Mouse (Mus musculus): Measurements from ENCODE around the gene Pdcl. TPM values are rescaled to one million over a fixed set of nuclear protein-coding genes. Genes with fewer than 3 reads are reported as not detected.

The Pdcl gene
- polyA plus RNA-seq, 1 experiment from 2014 or later = 82.7 TPM

GRCm38 (mm10) chr2:37338497-37339187 is 20.5 kb downstream of the Pdcl start:
- Histone ChIP-seq H3K27ac (ENCODE audit: low read depth, low read length) (no peak overlapping the region), H3K9ac (ENCODE audit: low read length) (no peak overlapping the region), H3K4me2 (no peak overlapping the region), H3K9me3 (ENCODE audit: control insufficient read depth, low read length) (no peaks in the 10 kb centered on the region), H3K27me3 (ENCODE audit: control insufficient read depth, insufficient read depth, low read length) (no peaks in the 10 kb centered on the region), H3K4me1 (ENCODE audit: control insufficient read depth, insufficient read depth, low read length) (no peaks in the 10 kb centered on the region), H3K36me3 (ENCODE audit: control insufficient read depth, insufficient read depth, low read length) (no peaks in the 10 kb centered on the region), H3K4me3 (ENCODE audit: low read depth, low read length) (no peak overlapping the region)
- DNase-seq (ENCODE audit: low spot score, missing footprints) (no peak), ATAC-seq (ENCODE audit: low FRiP score) (peak; percentile 44; the same call in 1 of the 2 replicates)
- WGBS = 68% methylated on average over 10 of the region's 10 CpGs

- no peak for DNase-seq (ENCODE audit: low spot score, missing footprints)
- Histone ChIP-seq H3K27me3 (ENCODE audit: control insufficient read depth, insufficient read depth, low read length) (no peaks in the 10 kb centered on the region), H3K9me3 (ENCODE audit: control insufficient read depth, low read length) (no peaks in the 10 kb centered on the region), H3K9ac (ENCODE audit: low read length) (no peak overlapping the region), H3K4me2 (no peak overlapping the region), H3K4me3 (ENCODE audit: low read depth, low read length) (no peak overlapping the region), H3K36me3 (ENCODE audit: control insufficient read depth, insufficient read depth, low read length) (no peaks in the 10 kb centered on the region), H3K27ac (ENCODE audit: low read depth, low read length) (no peak overlapping the region), H3K4me1 (ENCODE audit: control insufficient read depth, insufficient read depth, low read length) (no peaks in the 10 kb centered on the region)
- no peak for ATAC-seq (ENCODE audit: low FRiP score)
- 85% methylated on average over 2 of the region's 2 CpGs for WGBS
Measured at GRCm38 (mm10) chr2:37333321-37333720, 25.8 kb downstream of the Pdcl start.

GRCm38 (mm10) chr2:37326215-37326614 is 32.9 kb downstream of the Pdcl start, which contains the start of gene Olfr368:
Olfr368 (plus strand) TSS chr2:37326515.
- 86% methylated on average over 1 of the region's 1 CpGs for WGBS
- ATAC-seq (ENCODE audit: low FRiP score) (no peak), DNase-seq (ENCODE audit: low spot score, missing footprints) (no peak)
- Histone ChIP-seq H3K4me3 (ENCODE audit: low read depth, low read length) (no peak within 1 kb of the TSS), H3K9ac (ENCODE audit: low read length) (no peak within 1 kb of the TSS), H3K27me3 (ENCODE audit: control insufficient read depth, insufficient read depth, low read length) (no peaks in the 10 kb centered on the region), H3K27ac (ENCODE audit: low read depth, low read length) (no peak within 1 kb of the TSS), H3K36me3 (ENCODE audit: control insufficient read depth, insufficient read depth, low read length) (no peaks in the 10 kb centered on the region), H3K4me2 (no peak within 1 kb of the TSS), H3K4me1 (ENCODE audit: control insufficient read depth, insufficient read depth, low read length) (no peaks in the 10 kb centered on the region), H3K9me3 (ENCODE audit: control insufficient read depth, low read length) (no peaks in the 10 kb centered on the region)

Other genes with a start within 250 kb of the Pdcl start
- not detected in 2 replicates for gene Olfr362, start 241.4 kb downstream of the Pdcl start, polyA plus RNA-seq (2014; fragmentation: Nextera tagmentation; extraction: Ambion mirVana)
- not detected in 2 replicates for gene Olfr364-ps1, start 220.0 kb downstream of the Pdcl start, polyA plus RNA-seq (2014; fragmentation: Nextera tagmentation; extraction: Ambion mirVana)
- gene Olfr365, start 171.1 kb downstream of the Pdcl start, polyA plus RNA-seq (2014; fragmentation: Nextera tagmentation; extraction: Ambion mirVana) = not detected in 2 replicates
- not detected in 2 replicates for gene Olfr366, start 147.8 kb downstream of the Pdcl start, polyA plus RNA-seq (2014; fragmentation: Nextera tagmentation; extraction: Ambion mirVana)
- not detected in 2 replicates for gene Olfr368, start 32.8 kb downstream of the Pdcl start, polyA plus RNA-seq (2014; fragmentation: Nextera tagmentation; extraction: Ambion mirVana)
- 20.4 and 22.0 TPM in 2 replicates for gene Rc3h2, start 63.6 kb upstream of the Pdcl start, polyA plus RNA-seq (2014; fragmentation: Nextera tagmentation; extraction: Ambion mirVana)
- 11.7 and 14.1 TPM in 2 replicates for gene Zbtb26, start 83.8 kb upstream of the Pdcl start, polyA plus RNA-seq (2014; fragmentation: Nextera tagmentation; extraction: Ambion mirVana)
- 6.8 and 8.4 TPM in 2 replicates for gene Zbtb6, start 83.8 kb upstream of the Pdcl start, polyA plus RNA-seq (2014; fragmentation: Nextera tagmentation; extraction: Ambion mirVana)
- 43.8 and 51.8 TPM in 2 replicates for gene Rabgap1, start 83.9 kb upstream of the Pdcl start, polyA plus RNA-seq (2014; fragmentation: Nextera tagmentation; extraction: Ambion mirVana)
- gene Gpr21, start 157.0 kb upstream of the Pdcl start, polyA plus RNA-seq (2014; fragmentation: Nextera tagmentation; extraction: Ambion mirVana) = 1.9 and 2.1 TPM in 2 replicates